Mouse (Mus musculus) hindbrain, embryonic 11.5 days (tissue): ENCODE data around the gene Erbb2. TPM values are rescaled to one million over a fixed set of nuclear protein-coding genes. Genes with fewer than 3 reads are reported as not detected.

Source experiments
- ATAC-seq: fragments of 200-750 bp; cut with Nextera tagmentation; 2 replicates; pipeline ENCODE4 v1.8.0; 2017; ENCODE audit warnings: mild to moderate bottlenecking, moderate TSS enrichment, moderate library complexity; ENCODE audit not compliant: low FRiP score
- DNase-seq: peaks from one replicate; pipeline ENCODE4 v3.0.0-alpha.2; 2015; ENCODE audit warnings: low spot score
- H3K27ac ChIP-seq: fragments of 300-500 bp; sonication (generic); 2 replicates; pipeline ENCODE4 v1.5.1; 2014; ENCODE audit warnings: mild to moderate bottlenecking, low read depth, low read length
- H3K27me3 ChIP-seq: fragments of 300-500 bp; sonication (generic); 2 replicates; pipeline ENCODE4 v1.6.1; 2014; ENCODE audit warnings: mild to moderate bottlenecking, low read length, moderate library complexity, mixed read lengths; ENCODE audit not compliant: control insufficient read depth, insufficient read depth
- H3K36me3 ChIP-seq: fragments of 300-500 bp; sonication (generic); 2 replicates; pipeline ENCODE4 v1.6.1; 2014; ENCODE audit warnings: mild to moderate bottlenecking, low read length, moderate library complexity, mixed read lengths; ENCODE audit not compliant: control insufficient read depth, insufficient read depth
- H3K4me1 ChIP-seq: fragments of 300-500 bp; sonication (generic); replicated peaks from 2 replicates; pipeline ENCODE4 v1.6.1; 2014; ENCODE audit warnings: low read length, mixed read lengths; ENCODE audit not compliant: control insufficient read depth, insufficient read depth
- H3K4me2 ChIP-seq: fragments of 300-500 bp; sonication (generic); replicated peaks from 2 replicates; pipeline ENCODE4 v1.6.1; 2014; ENCODE audit warnings: mild to moderate bottlenecking, low read depth, low read length
- H3K4me3 ChIP-seq: fragments of 300-500 bp; sonication (generic); 2 replicates; pipeline ENCODE4 v1.5.1; 2014; ENCODE audit warnings: low read depth, low read length
- H3K9ac ChIP-seq: fragments of 300-500 bp; sonication (generic); 2 replicates; pipeline ENCODE4 v1.6.1; 2014; ENCODE audit warnings: low read depth, low read length
- H3K9me3 ChIP-seq: fragments of 300-500 bp; sonication (generic); 2 replicates; pipeline ENCODE4 v1.6.1; 2016; ENCODE audit warnings: low read length; ENCODE audit not compliant: control insufficient read depth
- WGBS: fragments of 180-500 bp; shearing (Covaris S2); extraction: QIAGEN DNeasy Blood & Tissue Kit; methylation state at CpG from one replicate; pipeline ENCODE4 v1.1.7; 2014; 5-methylcytosine and 5-hydroxymethylcytosine counted together
- polyA plus RNA-seq: library from polyadenylated mRNA; unstranded; fragments of >200 nt; fragmentation: Nextera tagmentation; extraction: Ambion mirVana; gene quantifications from 2 replicates; pipeline ENCODE4 v1.2.1, GENCODE M21; 2014

The Erbb2 gene
- polyA plus RNA-seq, 1 experiment from 2014 or later, result 15.5 TPM

DNA sequence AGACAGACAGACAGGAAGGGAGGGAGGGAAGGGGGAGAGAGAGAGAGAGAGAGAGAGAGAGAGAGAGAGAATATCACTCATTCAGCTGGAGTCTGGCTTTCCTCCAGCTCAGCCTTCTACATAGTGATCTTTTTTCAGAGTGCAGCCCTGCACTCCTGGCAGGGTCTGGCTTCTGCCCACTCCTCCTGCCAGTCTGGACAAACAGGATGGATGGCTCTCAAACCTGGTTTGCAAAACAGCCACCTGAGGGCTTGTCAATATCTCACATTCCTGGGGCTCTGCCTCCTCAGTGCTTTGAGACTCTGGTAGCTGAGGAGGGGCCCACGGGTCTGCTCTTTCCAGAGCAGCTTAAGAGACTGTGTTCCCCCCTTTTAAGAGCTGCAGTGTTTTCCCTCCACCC lies 33.0 kb downstream of the Erbb2 start:
- 36% methylated on average over 1 of the region's 1 CpGs for WGBS
- DNase-seq (no peak), ATAC-seq (no peak)
- Histone ChIP-seq H3K9me3 (no peaks in the 10 kb centered on the region), H3K4me2 (no peak overlapping the region), H3K4me3 (no peak overlapping the region), H3K9ac (no peak overlapping the region), H3K27me3 (peaks cover 20% of the 10 kb centered on the region), H3K4me1 (peaks cover 4% of the 10 kb centered on the region; the same call in 1 of the 2 replicates), H3K27ac (no peak overlapping the region), H3K36me3 (no peaks in the 10 kb centered on the region)

DNA sequence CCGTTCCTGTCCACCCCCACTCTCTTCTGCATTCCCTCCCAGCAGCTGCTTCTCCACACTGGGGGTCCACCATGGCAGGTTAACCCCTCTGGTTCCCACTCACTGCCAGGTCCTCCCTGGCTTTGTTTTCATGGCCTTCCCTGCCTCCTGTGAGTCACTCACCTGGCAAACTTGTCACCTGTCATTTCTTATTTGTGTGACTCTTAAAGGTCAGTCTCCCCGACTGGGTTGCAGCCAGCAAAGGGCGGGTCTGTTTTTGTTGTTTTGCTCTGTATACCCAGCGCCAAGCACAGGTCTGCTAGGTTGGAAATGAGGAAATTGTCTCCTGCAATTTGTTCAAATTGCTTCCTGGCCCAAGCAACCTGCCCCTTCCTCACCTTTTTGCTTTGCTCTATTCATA lies 33.4 kb downstream of the Erbb2 start:
- H3K27me3 ChIP-seq, result peaks cover 20% of the 10 kb centered on the region
- H3K4me2 ChIP-seq, result no peak overlapping the region
- H3K27ac ChIP-seq, result no peak overlapping the region
- ATAC-seq (no peak), DNase-seq (no peak)
- peaks cover 4% of the 10 kb centered on the region; the same call in 1 of the 2 replicates for H3K4me1 ChIP-seq
- H3K9ac ChIP-seq, result no peak overlapping the region
- 59% methylated on average over 4 of the region's 4 CpGs for WGBS
- no peaks in the 10 kb centered on the region for H3K9me3 ChIP-seq
- no peak overlapping the region for H3K4me3 ChIP-seq
- H3K36me3 ChIP-seq, result no peaks in the 10 kb centered on the region

DNA sequence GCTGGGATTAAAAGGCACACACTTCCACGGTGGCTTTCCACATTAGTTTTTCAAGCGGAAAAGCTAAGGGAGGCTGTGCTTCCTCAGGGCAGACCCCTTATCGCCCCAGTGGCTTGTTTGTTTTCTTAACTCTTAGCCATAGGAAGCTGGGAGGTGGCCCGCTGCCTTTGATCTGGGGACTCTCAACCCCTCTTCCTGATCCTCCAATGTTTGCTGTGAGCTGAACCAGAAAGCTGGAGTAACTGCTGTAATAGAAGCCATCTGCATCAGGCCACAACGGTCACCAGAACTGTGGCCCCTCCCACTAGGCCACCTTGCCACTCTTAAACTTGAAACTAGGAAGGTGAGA lies 33.9 kb downstream of the Erbb2 start, which contains the start of gene Grb7:
Gene Grb7 (plus strand): TSS at position 182 of the 349 bp plus-strand sequence.
- Histone ChIP-seq H3K4me3 (peak within 1 kb of the TSS; percentile 14; the same call in 1 of the 2 replicates), H3K9me3 (no peaks in the 10 kb centered on the region), H3K4me2 (no peak within 1 kb of the TSS), H3K9ac (no peak within 1 kb of the TSS), H3K4me1 (peaks cover 4% of the 10 kb centered on the region; the same call in 1 of the 2 replicates), H3K27me3 (peaks cover 20% of the 10 kb centered on the region), H3K36me3 (no peaks in the 10 kb centered on the region), H3K27ac (no peak within 1 kb of the TSS)
- ATAC-seq (no peak), DNase-seq (no peak)
- WGBS, result 13% methylated on average over 5 of the region's 5 CpGs

DNA sequence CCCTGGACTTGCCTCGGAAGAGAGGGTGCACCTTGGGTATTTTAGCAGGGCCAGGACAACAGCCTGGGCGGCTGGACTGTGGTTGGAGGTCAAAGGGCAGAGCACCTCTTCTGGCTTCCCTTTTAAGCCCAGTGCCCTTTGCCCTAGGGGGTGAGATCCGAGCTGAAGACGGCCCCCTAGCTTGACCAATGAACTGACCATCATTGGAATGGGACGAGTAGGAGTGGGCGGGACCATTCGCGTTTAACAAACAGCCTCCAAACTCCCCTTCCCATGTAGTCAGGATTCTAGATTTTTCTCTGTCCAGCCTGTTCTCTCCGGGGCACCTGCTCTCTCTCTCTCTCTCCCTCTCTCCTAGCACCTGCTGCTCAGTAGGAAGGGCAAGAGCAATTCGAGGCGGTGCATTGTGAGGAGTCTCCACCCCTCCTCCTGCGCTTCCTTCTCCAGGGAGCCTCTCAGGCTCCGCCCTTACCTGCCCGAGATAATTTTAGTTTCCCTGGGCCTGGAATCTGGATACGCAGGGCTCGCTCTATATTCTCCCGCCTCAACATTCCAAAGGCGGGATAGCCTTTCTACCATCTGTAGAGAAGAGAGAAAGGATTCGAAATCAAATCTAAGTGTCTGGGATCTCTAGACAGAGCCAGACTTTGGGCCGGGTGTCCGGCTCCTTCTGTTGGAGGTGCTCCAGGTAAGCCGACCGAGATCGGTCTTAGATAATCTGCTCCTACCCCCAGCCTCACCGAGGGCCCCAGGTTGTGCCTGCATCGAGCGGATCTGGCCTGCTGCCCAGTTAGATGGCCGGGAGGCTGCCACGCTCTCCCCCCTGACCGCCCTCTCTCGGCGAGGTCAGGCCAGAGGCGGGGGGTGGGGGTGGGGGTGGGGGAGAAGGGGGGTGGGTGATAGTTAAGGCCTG lies 34.5 kb downstream of the Erbb2 start:
- ATAC-seq (no peak), DNase-seq (peak; percentile 16)
- H3K4me2 ChIP-seq, result no peak overlapping the region
- H3K4me3 ChIP-seq, result peak overlapping the region; percentile 14; the same call in 1 of the 2 replicates
- H3K9me3 ChIP-seq, result no peaks in the 10 kb centered on the region
- 1% methylated on average over 33 of the region's 33 CpGs for WGBS
- no peak overlapping the region for H3K9ac ChIP-seq
- no peak overlapping the region for H3K27ac ChIP-seq
- peaks cover 4% of the 10 kb centered on the region; the same call in 1 of the 2 replicates for H3K4me1 ChIP-seq
- H3K36me3 ChIP-seq, result no peaks in the 10 kb centered on the region
- peaks cover 20% of the 10 kb centered on the region for H3K27me3 ChIP-seq

GRCm38 (mm10) chr11:98447475-98447834 lies 35.2 kb downstream of the Erbb2 start:
- DNase-seq (no peak), ATAC-seq (no peak)
- Histone ChIP-seq H3K36me3 (no peaks in the 10 kb centered on the region), H3K4me3 (peak overlapping the region; percentile 14; the same call in 1 of the 2 replicates), H3K9me3 (no peaks in the 10 kb centered on the region), H3K9ac (0 out of 2 replicates have a peak overlapping the region, but pooled peaks have one; percentile 4), H3K27me3 (peaks cover 20% of the 10 kb centered on the region), H3K27ac (no peak overlapping the region), H3K4me1 (peaks cover 4% of the 10 kb centered on the region; the same call in 1 of the 2 replicates), H3K4me2 (no peak overlapping the region)
- whole genome bisulfite sequencing, result 10% methylated on average over 7 of the region's 7 CpGs

GRCm38 (mm10) chr11:98448191-98448790 lies 36.0 kb downstream of the Erbb2 start:
- Histone ChIP-seq H3K36me3 (no peaks in the 10 kb centered on the region), H3K4me1 (peaks cover 4% of the 10 kb centered on the region; the same call in 1 of the 2 replicates), H3K27me3 (peaks cover 20% of the 10 kb centered on the region), H3K9ac (no peak overlapping the region), H3K4me2 (no peak overlapping the region), H3K4me3 (no peak overlapping the region), H3K27ac (no peak overlapping the region), H3K9me3 (no peaks in the 10 kb centered on the region)
- ATAC-seq, result no peak
- 34% methylated on average over 12 of the region's 13 CpGs for WGBS
- DNase-seq, result no peak

- Histone ChIP-seq H3K27me3 (peaks cover 20% of the 10 kb centered on the region), H3K9me3 (no peaks in the 10 kb centered on the region), H3K27ac (no peak overlapping the region), H3K9ac (no peak overlapping the region), H3K36me3 (no peaks in the 10 kb centered on the region), H3K4me3 (no peak overlapping the region), H3K4me2 (no peak overlapping the region), H3K4me1 (peaks cover 4% of the 10 kb centered on the region; the same call in 1 of the 2 replicates)
- ATAC-seq, result no peak
- 83% methylated on average over 3 of the region's 3 CpGs for WGBS
- DNase-seq, result no peak
Observed at GRCm38 (mm10) chr11:98449419-98449818, 37.1 kb downstream of the Erbb2 start.

DNA sequence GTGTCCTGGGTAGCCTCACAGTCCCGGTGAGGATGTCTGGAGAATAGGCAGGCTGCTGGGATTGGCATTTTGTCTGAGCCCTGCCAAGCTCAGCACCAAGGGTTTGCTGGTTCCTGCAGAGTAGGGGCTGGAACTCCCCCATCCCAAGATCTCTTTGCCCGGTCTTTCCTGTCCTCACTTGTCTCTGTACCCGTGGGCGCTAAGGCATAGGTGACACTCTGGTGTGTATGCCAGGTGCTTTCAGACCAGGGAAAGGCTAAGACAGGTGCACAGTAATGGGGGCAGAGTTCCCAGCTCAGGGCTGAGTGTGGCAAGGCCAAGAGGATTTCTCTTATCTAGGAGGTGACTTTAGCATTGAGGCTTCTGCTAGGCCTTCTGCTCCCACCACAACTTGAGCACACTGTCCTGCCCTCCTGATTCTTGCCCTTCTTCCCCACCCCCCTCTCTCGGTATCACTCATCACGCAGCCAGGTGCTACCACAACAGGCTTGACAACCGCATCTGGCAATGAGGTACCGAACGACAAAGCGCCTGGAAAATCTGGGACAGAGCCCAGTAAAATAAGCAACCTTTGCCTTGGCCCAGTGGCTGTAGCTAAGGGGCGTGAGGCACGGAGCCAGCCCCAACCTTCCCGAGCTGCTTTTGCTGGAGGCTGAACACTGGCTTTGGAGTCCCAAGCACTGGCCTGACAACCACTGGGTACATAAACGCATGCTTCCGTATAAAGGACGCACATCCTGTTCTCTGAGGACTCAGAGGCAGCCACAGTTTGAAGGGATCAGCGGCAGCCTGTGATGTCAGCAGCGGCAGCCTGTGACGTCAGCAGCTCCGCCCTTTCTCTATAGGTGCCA lies 37.9 kb downstream of the Erbb2 start:
- no peak overlapping the region for H3K4me2 ChIP-seq
- no peak for DNase-seq
- WGBS, result 89% methylated on average over 20 of the region's 20 CpGs
- H3K27me3 ChIP-seq, result peaks cover 20% of the 10 kb centered on the region
- H3K9ac ChIP-seq, result no peak overlapping the region
- H3K27ac ChIP-seq, result no peak overlapping the region
- ATAC-seq, result no peak
- no peak overlapping the region for H3K4me3 ChIP-seq
- no peaks in the 10 kb centered on the region for H3K36me3 ChIP-seq
- H3K4me1 ChIP-seq, result peaks cover 4% of the 10 kb centered on the region; the same call in 1 of the 2 replicates
- H3K9me3 ChIP-seq, result no peaks in the 10 kb centered on the region
